Mouse (Mus musculus) 416B (cell line): ENCODE data around the gene Ephb4.

Experiments used
- DNase-seq: peaks from one replicate; pipeline ENCODE4 v3.0.0; 2011; ENCODE audit warnings: low read depth

The Ephb4 gene

DNA sequence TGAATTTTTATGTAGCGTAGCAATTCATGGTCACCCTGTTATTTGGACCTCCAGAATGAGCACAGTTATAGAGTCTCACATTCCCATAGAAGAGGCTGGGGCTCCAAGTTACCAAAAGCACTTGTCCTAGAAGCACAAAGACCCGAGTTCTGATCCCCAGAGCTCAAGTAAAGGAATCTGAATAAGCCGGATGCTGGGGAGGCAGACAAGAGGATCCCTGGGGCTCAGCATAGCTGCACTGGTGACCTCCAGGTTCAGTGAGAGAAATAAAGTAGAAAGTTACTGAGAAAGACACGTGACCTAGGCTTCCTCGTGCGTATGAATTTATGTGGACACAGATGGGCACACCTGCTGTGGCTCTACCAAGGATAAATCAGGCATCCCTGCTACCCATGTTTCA is 14.8 kb upstream of the Ephb4 start:
- no peak for DNase-seq

GRCm38 (mm10) chr5:137337190-137337589 is 12.7 kb upstream of the Ephb4 start:
- no peak for DNase-seq

- peak; percentile 85 for DNase-seq
These were observed 11.7 kb upstream of the Ephb4 start for GRCm38 (mm10) chr5:137338256-137338655.

DNA sequence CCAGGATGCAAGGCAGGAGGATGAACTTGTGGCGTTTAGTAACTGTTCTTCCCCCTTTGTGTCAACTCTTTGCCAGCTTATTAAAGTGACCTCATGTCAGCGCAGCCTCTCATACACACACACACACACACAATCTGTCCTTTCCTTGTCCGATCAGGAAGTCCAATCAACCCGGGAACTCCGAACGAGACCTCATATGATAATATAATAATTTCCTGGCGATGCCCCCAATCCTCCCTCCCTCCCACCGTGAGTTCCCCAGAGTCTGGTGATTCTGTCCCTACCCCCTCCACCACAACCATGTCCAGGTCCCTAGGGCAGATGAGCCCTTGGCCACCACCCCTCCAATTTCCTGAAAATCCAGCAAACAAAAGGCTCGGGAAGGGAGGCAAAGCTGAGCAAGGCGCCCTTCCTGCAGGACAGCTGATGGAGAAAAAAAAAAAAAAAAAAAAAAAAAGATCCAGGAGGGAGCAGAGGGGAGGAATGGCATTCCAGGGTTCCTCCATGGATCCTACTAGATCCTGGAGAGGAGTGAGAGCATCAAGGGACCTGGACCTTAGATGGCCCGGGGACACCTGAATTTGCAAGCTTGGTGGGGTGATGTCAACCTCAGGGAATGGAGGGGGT is 11.1 kb upstream of the Ephb4 start:
- DNase-seq, result no peak

GRCm38 (mm10) chr5:137339290-137339979 is 10.5 kb upstream of the Ephb4 start:
- DNase-seq, result no peak

DNA sequence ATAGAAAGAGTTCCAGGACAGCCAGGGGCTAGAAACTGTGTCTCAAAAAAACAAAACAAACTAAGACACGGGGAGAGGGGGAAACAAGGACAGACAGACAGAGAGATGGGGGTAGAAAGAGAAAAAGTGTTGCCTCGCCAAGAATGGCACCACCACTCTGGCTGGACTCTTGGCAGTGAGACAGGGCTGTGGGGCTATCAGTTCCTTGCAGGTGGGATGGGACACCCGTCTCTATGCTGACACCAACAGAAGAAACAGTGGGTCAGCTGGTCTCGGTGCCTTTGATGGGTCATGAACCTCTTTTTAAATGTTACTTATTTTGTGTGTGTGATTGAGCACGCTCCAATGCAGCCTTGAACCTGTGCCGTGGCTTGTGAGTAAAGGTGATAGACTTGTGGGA is 9.7 kb upstream of the Ephb4 start:
- DNase-seq, result no peak

GRCm38 (mm10) chr5:137342407-137343012 is 7.4 kb upstream of the Ephb4 start:
- DNase-seq, result no peak

DNA sequence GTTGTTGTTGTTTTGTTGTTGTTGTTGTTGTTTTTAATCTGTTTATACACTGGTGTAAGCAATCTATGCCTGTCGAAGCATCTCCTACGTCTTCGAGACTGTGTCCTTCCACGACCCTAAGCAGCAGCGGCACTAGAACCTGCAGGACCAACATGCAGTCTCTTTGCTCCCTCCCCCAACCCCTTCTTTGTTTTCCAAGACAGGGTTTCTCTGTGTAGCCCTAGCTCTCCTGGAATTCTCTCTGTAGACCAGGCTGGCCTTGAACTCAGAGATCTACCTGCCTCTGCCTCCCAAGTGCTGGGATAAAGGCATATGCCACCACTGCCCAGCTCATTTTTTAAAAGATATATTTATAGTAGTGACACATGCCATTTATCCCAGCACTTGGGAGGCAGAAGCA is 6.5 kb upstream of the Ephb4 start:
- no peak for DNase-seq

- no peak for DNase-seq
These were observed 6.0 kb upstream of the Ephb4 start for GRCm38 (mm10) chr5:137343869-137344268.

- no peak for DNase-seq
These were observed 4.1 kb upstream of the Ephb4 start for GRCm38 (mm10) chr5:137345821-137346220.

- no peak for DNase-seq
These were observed 3.5 kb upstream of the Ephb4 start for GRCm38 (mm10) chr5:137346388-137346787.

- DNase-seq, result no peak
These were observed 2.9 kb upstream of the Ephb4 start for GRCm38 (mm10) chr5:137346983-137347382.

- no peak for DNase-seq
These were observed 2.1 kb upstream of the Ephb4 start for GRCm38 (mm10) chr5:137347856-137348255.

GRCm38 (mm10) chr5:137348482-137349383 is 1.2 kb upstream of the Ephb4 start:
- DNase-seq, result no peak

DNA sequence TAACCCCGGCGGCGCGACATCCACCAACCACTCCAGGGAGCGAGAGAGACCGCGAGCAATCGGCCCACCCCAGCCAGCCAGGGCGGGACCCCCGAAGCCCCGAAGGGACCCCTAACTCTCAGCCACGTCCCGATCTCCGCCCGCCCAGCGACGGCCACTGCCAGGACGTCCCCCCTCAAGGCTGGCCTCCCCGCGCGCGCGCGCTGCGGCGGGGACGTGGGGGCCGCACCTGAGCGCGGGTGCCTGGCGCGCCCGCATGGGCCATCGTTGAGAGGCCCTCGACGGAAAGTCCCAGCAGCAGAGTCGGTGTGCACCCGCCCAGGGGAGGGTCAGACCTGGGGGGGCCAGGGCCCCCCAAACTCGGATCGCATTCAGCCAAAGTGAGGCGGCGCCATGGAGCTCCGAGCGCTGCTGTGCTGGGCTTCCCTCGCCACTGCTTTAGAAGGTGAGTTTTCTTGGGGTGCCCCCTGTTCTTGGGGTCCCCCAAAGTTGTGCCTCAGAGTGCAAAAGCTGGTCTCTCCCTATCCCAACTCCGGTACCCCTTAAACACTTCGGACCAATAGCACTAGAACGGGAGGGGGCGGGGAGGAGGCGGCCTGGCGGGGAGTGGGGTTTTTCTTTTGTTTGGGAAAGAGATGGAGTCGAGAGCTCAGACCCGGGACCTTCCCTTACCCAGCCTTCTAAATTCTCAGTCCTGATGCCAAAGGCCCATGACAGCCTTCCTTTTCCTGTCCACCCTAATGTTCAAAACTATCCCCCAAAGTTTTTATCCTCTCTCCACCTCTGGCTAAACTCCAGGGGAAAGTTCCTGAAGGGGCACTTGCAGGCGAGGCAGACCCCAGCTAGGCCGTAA is 522 bp downstream of the Ephb4 start:
- DNase-seq, result no peak

- DNase-seq, result no peak
These were observed 1.1 kb downstream of the Ephb4 start for GRCm38 (mm10) chr5:137351058-137351380.

DNA sequence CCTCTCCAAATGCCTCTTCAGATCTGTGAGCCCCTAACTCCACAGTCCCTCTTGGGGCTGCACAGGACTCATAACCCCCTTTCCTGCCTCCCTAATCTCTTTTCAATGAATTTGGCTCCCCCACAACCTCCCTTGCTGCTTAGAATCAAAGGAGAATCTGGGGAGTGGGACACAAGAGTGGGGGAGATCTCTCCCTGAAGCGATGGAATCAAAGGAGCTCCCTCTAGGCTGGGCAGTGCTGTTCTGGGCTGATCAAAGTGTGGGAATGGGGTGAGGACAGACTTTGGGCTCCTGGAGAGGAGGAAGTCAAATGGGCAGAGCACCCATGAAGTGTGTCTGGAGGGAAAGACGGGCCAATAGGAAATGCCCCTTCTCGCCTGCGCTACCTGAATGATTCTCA is 1.5 kb downstream of the Ephb4 start:
- no peak for DNase-seq

GRCm38 (mm10) chr5:137352011-137352975 is 2.4 kb downstream of the Ephb4 start:
- DNase-seq, result no peak

GRCm38 (mm10) chr5:137354091-137354490 is 4.2 kb downstream of the Ephb4 start:
- no peak for DNase-seq

DNA sequence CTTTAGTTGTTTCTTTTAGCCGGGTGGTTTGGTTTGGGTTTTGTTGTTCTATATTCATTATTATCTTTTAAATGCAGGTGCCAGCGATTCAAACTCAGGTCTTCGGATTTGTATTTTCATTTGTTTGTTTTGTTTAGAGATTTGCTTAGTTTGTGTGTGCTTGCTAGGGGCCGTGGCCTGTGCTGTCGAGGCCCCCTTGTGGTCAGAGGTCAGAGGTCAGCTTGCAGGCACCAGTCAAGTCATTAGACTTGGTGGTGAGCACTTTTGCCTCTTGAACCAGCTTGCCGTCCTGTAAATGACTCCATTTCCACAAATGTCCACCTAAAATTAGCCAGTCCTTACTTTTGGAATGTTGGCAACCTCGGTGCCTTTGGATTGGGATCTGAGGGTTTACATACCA is 8.5 kb downstream of the Ephb4 start:
- no peak for DNase-seq

GRCm38 (mm10) chr5:137369665-137370064 is 19.8 kb downstream of the Ephb4 start:
- DNase-seq, result no peak
